Mouse (Mus musculus) T-cell, adult 66 days (primary cell): ENCODE measurements around the gene Fam205c. TPM values are rescaled to one million over a fixed set of nuclear protein-coding genes. Genes with fewer than 3 reads are reported as not detected.

Experiments used
- total RNA-seq, 2 experiments: library from RNA; stranded (reverse); gene quantifications; 3 replicates in 1 of 2; 4 replicates in 1 of 2; pipeline ENCODE4 v1.2.4; 2023

Gene Fam205c
- not detected for total RNA-seq

DNA sequence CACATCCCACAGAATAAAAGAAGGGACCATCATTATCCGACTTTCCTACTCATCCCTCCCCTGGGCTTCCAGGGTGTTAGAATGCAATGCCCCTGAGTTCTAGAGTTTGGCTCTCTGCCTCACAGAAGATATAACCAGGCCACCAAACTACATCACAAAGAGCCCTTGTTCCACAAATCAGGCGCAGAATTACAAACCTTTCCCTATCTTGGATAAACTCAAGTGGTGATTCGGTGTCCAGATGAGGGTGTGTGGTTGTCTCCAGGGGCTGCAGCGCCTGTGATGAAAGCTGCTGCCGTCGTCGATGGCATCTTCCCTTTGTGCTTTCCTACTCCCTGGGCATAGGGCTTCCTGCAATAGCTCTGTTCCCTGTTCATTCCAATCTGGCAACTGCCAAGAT, at the start of gene Fam205c:
TSS of gene Fam205c (minus strand) at position 101 of the 400 bp plus-strand sequence.

DNA sequence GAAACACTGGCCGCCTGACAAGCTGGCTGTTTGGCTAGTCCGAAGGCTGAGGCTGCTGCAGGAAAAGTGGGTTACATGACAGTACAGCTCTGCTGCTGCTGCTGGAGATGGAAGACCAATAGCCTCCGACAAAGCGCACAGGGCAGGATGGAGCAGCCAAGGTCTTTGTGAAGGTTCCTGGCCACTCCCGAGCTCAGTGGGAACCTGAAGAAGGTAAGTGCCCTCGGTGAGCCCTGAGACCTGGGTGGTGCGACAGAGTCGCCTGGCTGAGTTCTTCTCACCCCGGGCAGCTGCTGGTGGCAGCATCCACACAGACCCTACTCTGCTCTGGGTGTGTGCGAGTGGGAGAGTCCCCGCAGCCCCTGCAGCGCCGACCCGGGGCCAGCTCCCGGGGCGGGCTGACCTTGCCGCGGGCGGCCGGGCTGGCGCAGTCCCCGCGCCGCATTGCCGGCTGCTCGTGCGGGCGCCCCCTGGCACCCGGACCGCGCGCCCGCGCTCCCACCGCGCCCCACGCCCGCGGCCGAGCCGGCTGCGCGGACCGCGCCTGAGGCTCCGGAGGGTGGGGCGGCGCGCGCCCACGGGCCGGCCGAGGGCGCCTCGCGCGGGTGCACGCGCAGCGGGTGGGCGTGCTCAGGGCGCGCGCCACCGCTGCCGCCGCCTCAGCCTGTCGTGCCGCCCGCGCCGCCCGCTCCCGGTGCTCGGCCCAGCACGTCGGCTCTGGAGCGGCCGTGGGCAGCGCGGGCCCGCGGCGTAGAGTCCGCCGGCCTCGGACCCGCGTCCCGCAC, 42.8 kb upstream of the Fam205c start, which contains the start of gene Phf24:
TSS of gene Phf24 (plus strand) at position 44 of the 785 bp plus-strand sequence.

DNA sequence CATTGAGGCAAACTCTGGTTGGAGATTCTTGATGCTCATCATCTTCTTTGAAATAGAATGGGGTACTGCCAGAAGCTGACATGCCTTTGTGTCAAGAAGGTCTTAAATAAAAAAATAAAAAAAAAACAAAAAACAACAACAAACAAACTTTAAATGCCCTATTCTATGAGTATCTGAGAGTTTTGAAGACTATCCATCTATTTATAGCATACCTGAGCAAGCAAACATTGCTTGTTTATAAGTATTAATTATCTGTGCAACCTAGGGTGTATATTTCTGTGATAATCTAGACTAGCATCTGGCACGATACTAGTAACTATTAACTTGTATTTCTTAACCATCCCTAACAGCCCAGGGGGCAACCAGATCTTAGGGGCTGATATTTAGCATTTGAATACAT, 17.4 kb downstream of the Fam205c start, which contains the start of gene Gm12394:
TSS of gene Gm12394 (minus strand) at position 101 of the 400 bp plus-strand sequence.

DNA sequence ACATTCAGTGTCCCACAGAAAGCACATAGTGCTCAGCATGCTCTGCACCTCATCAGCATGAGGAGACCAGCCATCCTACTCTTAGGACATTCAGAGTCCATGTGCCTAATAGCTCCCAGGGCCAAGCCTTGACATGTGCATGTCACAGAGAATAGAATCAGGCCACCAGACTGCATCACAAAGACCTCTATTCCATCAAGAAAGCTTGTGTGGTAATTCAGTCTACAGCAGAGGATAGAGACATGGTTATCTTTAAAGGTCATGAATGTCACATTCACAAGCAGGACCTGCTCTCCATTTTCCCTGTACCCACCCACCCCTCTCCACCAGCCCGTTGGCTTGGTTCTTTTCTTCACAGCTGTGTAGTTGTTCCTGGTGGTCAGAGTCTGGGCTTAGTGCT, 20.2 kb downstream of the Fam205c start, which contains the start of gene Fam205a1:
TSS of gene Fam205a1 (minus strand) at position 101 of the 400 bp plus-strand sequence.

Other genes with a start within 250 kb of the Fam205c start
- not detected for gene Gm2564, start 244.5 kb downstream of the Fam205c start, total RNA-seq
- gene Ccl27b, start 219.0 kb downstream of the Fam205c start, total RNA-seq: not detected
- gene Il11ra2, start 212.3 kb downstream of the Fam205c start, total RNA-seq: not detected
- gene 4930578G10Rik, start 138.7 kb downstream of the Fam205c start, total RNA-seq: not detected
- gene Ccl19, start 117.7 kb downstream of the Fam205c start, total RNA-seq: not detected
- gene Ccl21a, start 100.2 kb downstream of the Fam205c start, total RNA-seq: not detected
- not detected for gene Fam205a1, start 20.3 kb downstream of the Fam205c start, total RNA-seq
- gene Gm12394, start 17.5 kb downstream of the Fam205c start, total RNA-seq: not detected
- not detected for gene Phf24, start 42.4 kb upstream of the Fam205c start, total RNA-seq
- gene Dnajb5, start 75.6 kb upstream of the Fam205c start, total RNA-seq: 10 to 100 TPM; 17.1 to 21.3 TPM
- not detected for gene 1700022I11Rik, start 95.4 kb upstream of the Fam205c start, total RNA-seq
- 100 to 1,000 TPM; 120 to 126 TPM for gene Vcp, start 126.3 kb upstream of the Fam205c start, total RNA-seq
- gene Fancg, start 136.3 kb upstream of the Fam205c start, total RNA-seq: 10 to 100 TPM; 23.4 to 30.5 TPM
- gene Pigo, start 151.6 kb upstream of the Fam205c start, total RNA-seq: 10 to 100 TPM; 38.6 to 40.8 TPM
- gene Stoml2, start 157.5 kb upstream of the Fam205c start, total RNA-seq: 10 to 100 TPM; 59.1 to 72.4 TPM
- 1 to 10 TPM; 5.9 to 8.2 TPM for gene Fam214b, start 172.0 kb upstream of the Fam205c start, total RNA-seq
- under 1 TPM; 0.23 to 0.44 TPM for gene Unc13b, start 184.7 kb upstream of the Fam205c start, total RNA-seq